Mouse (Mus musculus): ENCODE measurements around the gene Tubg2.

- TF ChIP-seq CTCF (IDR thresholded peaks at IDR 0.05; ENCODE audit: low read depth) (no peak), EP300 (optimal IDR thresholded peaks at IDR 0.05) (no peak)
Measured at GRCm38 (mm10) chr11:101169301-101170107, 13.8 kb downstream of the Tubg2 start.

Measured in stomach, postnatal 0 days (tissue).